Mouse (Mus musculus): ENCODE data around the gene Gbp5.

DNA sequence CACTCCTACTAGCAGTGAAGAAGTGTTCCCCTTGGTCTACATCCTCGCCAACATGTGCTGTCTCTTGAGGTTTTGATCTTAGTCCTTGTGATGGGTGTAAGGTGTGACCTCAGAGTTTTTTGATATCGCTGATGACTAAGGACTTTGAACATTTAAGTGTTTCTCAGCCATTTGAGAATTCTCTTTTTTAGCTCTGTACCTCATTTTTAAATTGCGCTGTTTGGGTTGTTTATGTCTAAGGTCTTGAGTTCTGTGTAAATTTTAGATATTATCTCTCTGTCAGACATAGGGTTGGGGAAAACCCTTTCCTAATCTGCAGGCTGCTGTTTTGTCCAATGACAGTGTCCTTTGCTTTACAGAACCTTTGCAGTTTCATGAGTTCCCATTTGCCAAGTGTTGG is 39.4 kb downstream of the Gbp5 start:
- TF ChIP-seq CTCF (IDR thresholded peaks at IDR 0.05; ENCODE audit: extremely low read depth, insufficient read depth, insufficient read length, insufficient replicate concordance): no peak
- TF ChIP-seq POLR2A (IDR thresholded peaks at IDR 0.05; ENCODE audit: low read depth, low read length): no peak

Measured in spleen, adult 2 months (tissue).